Mouse (Mus musculus) gastrocnemius, postnatal 4 days (tissue): ENCODE measurements around the gene Lhfpl2. TPM values are rescaled to one million over a fixed set of nuclear protein-coding genes. Genes with fewer than 3 reads are reported as not detected.

Experiments used
- DNase-seq, 2 experiments: peaks; one replicate each; pipeline ENCODE4 v3.0.0; 2021 to 2022; ENCODE audit warnings: low spot score in 2 of 2, mixed read lengths in 2 of 2
- total RNA-seq, 2 experiments: library from RNA; stranded (reverse); gene quantifications; 2 replicates each; pipeline ENCODE4 v1.2.3; 2021

Gene Lhfpl2
- total RNA-seq, 2 experiments from 2014 or later: 80.6 to 93.8 TPM

GRCm38 (mm10) chr13:94095202-94095601 lies 37.6 kb downstream of the Lhfpl2 start:
- DNase-seq: no peak

DNA sequence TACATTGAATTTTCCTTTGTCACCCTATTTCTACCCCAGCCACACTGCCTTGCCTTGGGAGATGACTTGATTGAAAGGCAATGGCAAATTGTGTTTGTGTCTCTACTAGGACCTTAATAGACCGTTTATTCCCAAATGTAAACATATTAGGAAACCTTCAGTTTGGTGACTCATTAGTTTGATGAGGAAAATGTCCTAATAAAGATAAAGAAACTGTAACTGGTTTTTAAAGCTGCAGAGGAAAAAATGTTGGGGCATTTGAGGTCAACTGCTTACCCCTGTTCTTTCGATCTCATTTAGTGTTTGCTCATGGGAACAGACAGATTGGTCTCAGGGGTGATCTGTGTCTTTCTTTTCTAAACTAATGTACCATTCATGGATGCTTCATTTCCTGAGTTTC lies 40.1 kb downstream of the Lhfpl2 start:
- no peak for DNase-seq

DNA sequence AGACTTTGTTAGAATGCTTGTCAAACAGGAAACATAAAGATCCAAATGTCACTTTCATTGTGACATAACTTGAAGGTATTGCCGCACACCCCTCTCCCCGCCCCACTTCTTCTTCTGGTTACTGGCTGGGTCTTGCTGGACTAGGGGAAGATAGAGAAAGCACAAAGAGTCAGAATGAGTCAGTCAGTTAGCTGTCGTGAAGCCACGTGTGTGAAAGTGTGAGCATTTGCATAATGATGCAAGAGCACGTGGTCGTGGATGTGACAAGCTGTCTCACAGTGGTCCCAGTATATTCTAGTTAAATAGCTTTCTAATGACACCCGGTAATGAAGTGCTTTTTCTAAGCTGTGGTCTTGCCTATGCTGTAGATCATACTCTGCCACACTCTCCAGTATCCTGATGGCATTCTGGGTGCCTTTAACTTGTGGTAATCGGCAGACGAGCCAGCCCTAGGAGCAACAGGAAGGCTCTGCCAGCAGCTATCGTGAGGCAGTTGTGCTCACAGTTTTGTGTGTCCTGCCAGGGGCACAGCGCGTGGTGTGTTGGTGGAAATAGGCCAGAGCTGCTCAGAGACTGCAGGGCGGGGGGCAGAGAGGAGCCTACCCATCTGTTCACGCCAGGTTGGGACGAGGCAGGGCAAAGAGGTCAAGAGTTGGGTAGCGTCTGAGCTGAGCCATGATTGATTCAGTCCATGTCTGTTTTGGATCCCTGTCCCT lies 40.9 kb downstream of the Lhfpl2 start:
- DNase-seq: no peak

DNA sequence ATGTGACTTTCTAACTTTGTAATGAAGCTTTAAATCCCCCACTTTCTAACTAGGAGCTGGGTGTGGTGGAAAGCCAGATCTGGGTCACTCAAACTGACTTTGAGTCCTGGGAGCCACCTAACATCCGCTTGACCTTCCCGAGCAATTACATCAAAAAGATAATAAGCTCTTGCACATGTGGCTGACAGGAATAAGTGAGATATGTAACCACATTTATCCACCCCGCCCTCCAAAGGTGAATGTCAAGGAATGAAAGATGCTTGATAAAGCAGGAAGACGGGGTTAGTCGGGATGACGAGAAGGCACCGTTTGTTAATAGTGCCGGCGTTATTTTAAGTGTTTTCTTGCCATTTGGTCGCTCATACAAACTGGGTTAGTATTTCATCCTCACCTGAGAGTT lies 41.5 kb downstream of the Lhfpl2 start:
- DNase-seq: no peak

- no peak for DNase-seq
These were observed 42.8 kb downstream of the Lhfpl2 start for GRCm38 (mm10) chr13:94100361-94100760.

GRCm38 (mm10) chr13:94101020-94101571 lies 43.5 kb downstream of the Lhfpl2 start:
- DNase-seq: no peak

DNA sequence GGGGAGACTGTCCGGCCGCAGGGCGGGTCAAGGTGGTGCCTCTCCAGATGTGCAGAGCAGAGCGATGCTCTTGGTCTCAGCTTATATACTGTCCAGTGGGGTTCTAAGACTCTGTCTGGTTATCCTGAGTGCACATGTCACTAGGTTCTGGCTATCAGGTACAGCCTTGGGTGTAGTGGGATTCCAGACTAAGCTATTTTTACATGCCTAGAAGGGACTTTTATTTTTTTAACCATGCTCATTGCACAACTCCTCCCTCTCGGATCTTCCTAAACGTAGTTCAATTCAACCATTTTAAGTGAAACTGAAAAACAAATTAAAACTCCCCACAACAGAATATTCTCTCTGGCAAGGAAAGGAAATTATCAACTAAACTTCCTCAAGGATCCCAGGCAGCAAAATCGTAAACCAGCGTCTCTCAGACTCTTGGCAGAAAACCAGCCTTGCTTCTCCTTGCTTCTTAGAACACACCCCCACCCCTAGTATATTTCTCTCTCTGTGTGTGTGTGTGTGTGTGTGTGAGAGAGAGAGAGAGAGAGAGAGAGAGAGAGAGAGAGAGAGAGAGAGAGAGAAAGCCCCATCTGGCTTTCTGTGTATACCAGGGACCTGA lies 47.4 kb downstream of the Lhfpl2 start:
- no peak for DNase-seq

DNA sequence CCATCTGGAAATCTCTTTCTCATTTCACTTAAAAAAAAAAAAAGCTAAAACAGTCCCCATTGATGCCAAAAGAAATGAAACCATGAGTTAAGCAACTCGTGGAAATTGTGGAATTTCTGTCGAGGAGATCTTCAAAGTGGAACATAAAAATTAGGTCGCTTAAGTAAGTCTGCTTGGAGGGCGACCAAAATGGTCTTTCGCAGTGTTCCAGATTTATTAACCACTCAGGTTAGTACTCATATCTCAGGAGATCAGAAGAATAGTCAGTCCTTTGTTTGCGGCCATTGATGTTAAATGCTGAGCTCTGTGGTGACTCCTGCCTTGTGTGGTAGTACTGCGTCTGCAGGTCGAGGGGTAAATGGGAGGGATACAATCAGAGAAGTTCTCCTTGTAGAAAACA lies 48.8 kb downstream of the Lhfpl2 start:
- DNase-seq: peak in 1 of 2 experiments; percentile 46

DNA sequence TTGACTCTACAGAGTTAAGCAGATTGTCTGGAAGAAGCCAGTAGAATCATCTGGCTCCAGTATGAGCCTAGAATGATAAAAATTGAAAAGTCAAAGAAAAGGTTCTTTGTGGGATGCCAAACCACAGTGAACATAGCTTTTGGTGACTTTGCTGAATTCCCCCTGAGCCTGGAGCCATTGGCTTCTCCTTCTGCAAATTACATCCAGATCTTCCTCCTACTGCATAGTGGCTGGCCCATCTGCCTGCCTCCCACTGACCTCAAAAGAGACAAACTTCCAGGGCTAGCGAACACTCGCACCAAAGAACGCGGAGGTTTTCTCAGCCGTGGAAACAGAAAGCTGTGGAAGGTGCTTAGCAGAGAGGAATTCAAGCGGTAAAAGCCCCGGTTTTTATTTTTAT lies 49.4 kb downstream of the Lhfpl2 start:
- DNase-seq: peak in 1 of 2 experiments; percentile 36

- DNase-seq: no peak
These were observed 53.0 kb downstream of the Lhfpl2 start for GRCm38 (mm10) chr13:94110556-94110955.

- DNase-seq: peak; percentile 42 to 57
These were observed 57.9 kb downstream of the Lhfpl2 start for GRCm38 (mm10) chr13:94115476-94115875.

GRCm38 (mm10) chr13:94116705-94117410 lies 59.3 kb downstream of the Lhfpl2 start:
- DNase-seq: no peak

DNA sequence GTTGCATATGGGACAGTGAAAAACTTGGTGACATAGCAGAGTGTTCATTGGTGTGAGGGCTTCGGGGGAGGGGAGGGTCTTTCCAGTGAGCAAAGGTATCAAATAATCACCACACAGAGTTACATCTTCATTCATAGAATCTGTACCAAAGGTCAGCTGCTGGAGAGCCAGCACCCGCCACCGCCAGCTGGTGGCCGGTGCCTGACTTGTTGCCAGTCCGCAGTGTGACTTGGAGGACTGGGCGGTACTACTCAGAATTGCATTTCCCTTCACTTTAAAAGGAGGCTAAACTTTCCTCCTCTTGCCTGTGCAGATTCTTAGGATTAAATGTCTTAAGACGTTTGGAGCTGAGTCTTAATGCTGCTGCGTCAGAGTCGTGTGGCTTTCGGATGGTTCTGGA lies 59.9 kb downstream of the Lhfpl2 start:
- DNase-seq: no peak

GRCm38 (mm10) chr13:94118091-94118490 lies 60.5 kb downstream of the Lhfpl2 start:
- DNase-seq: no peak

DNA sequence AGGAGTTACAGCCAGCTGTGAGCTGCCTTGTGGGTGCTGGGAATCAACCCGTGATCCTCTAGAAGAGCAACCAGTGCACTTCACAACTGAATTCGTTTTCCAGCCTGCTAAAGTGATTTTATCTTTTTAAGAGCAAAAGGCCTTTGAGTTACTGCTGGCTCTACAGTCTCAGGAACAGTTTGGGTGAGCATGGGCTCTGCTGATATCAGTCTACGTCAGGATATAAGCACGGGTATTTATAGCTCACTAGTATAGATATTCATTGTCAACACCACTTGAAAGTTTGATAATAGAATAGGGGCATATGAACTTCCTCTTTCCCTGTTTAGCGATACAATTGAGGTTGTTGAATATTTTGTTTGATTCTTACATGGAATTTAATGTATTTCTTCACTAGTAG lies 61.7 kb downstream of the Lhfpl2 start:
- DNase-seq: no peak

GRCm38 (mm10) chr13:94122703-94123592 lies 65.4 kb downstream of the Lhfpl2 start:
- peak; percentile 50 to 67 for DNase-seq

- no peak for DNase-seq
These were observed 72.8 kb downstream of the Lhfpl2 start for GRCm38 (mm10) chr13:94130394-94130793.

DNA sequence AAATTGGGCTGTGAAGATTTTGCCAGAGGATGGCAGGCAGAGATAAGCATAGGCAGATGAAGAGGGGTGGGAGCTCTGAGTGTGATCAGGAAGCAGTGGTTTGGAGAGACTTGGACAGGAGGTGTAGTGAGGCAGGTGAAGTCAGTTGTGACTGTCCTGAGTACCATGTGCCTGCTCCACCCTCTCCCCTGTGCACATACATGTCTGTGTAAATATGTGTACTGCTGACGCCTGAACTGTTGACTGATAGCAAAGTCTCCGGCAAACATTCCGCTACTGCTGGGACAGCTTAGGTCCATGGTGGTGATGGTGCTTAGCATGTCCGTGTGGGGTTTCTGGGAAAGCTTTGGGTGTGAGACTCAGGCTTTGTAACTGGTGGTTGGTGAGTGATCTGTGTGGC lies 73.5 kb downstream of the Lhfpl2 start:
- DNase-seq: no peak

DNA sequence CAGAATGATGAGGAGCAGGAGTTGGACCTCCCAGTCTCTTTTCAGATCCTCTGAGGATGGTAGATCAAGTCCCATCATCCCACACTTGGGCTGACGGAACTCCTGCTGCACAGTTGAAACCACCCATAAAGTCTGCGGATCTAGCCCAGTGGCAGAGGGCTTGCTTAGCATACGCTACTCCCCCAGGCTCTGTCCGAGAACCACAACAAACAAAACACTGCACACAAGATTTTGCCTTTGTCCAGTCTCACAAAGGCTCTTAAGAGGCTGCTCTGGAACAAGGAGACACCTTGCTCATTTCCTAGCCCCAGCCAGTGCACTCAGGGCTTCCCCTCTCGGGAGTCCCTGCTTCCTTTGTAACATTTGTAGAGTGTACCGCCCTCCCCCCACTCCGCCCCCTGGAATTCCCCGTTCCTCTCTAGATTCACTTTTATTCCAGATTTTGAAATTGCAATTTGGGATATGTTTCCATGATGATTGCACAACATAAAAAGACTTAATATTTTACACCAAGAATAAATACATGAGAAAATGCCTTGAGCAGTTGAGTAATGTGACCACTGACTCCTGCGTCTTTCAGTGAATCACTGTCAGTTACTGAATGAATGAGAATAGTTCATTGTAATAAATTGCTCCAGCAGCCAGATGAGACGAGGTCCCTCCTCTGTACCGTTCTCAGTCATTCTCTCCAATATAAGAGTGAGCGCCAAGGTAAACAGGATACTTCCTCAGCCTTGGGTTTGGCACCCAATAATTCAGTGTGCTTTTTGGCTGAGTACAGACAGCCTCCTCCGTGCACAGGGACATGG lies 74.8 kb downstream of the Lhfpl2 start:
- DNase-seq: peak in 1 of 2 experiments; percentile 40

- no peak for DNase-seq
These were observed 77.0 kb downstream of the Lhfpl2 start for GRCm38 (mm10) chr13:94134646-94135045.
